19 mouse cellular contexts compared by ENCODE assay signal in genomic region chr1:151296621-151297020, GRCm38 (mm10). TPM values are rescaled to one million over a fixed set of nuclear protein-coding genes. Genes with fewer than 3 reads are reported as not detected.
A peak's percentile ranks its signal among the peaks of the same experiment; 100 is the strongest.
DNase-seq lines count a peak whose midpoint lies in the region; ATAC-seq and TF ChIP-seq lines count a peak whose summit lies in the region.
"Had no signal": no experiment of that assay in that cellular context is flagged by ENCODE, and none has a peak within 500 bp of the region (broad histone marks: within the 10 kb centered on the region; RNA-seq: fewer than 3 reads in every experiment).

No protein-coding gene starts in this region.

- peak; percentile 66 for ATAC-seq in liver, postnatal 0 days
- no peak for ATAC-seq in liver, embryonic 12.5 days
- peak; percentile 77 for ATAC-seq in stomach, embryonic 16.5 days (ENCODE audit: insufficient read depth, low FRiP score)
- ATAC-seq: activated CD4-positive, CD25-positive, alpha-beta regulatory T cell, adult 4 months; forebrain, embryonic 13.5 days; forebrain, postnatal 0 days; Patski had no signal

- no peak for TF ChIP-seq CTCF in liver, postnatal 0 days (IDR thresholded peaks at IDR 0.05; ENCODE audit: low read depth)

- 58% methylated on average over 1 of the region's 1 CpGs for WGBS in liver, postnatal 0 days (ENCODE audit: insufficient replicate concordance)
- whole genome bisulfite sequencing in liver, embryonic 12.5 days (ENCODE audit: insufficient replicate concordance) = 53% methylated on average over 1 of the region's 1 CpGs
- 26% methylated on average over 1 of the region's 1 CpGs for WGBS in large intestine, adult 2 months
- 53% methylated on average over 1 of the region's 1 CpGs for WGBS in stomach, embryonic 16.5 days

- TF ChIP-seq EP300 in liver, postnatal 0 days (IDR thresholded peaks at IDR 0.05; ENCODE audit: low read depth) = peak; percentile 59; the same call in 1 of the 2 replicates

- H3K9ac ChIP-seq in liver, postnatal 0 days (replicated peaks) = no peak overlapping the region
- H3K9ac ChIP-seq in liver, embryonic 12.5 days = no peak overlapping the region
- no peak overlapping the region for H3K9ac ChIP-seq in stomach, embryonic 16.5 days (ENCODE audit: low read length)
- H3K9ac ChIP-seq: forebrain, embryonic 13.5 days; forebrain, postnatal 0 days; heart, embryonic 12.5 days had no signal

- H3K9me3 ChIP-seq in liver, postnatal 0 days (ENCODE audit: low read length) = no peaks in the 10 kb centered on the region
- H3K9me3 ChIP-seq in liver, embryonic 12.5 days (replicated peaks) = no peaks in the 10 kb centered on the region
- H3K9me3 ChIP-seq in stomach, embryonic 16.5 days (replicated peaks; ENCODE audit: control insufficient read depth, low read length) = no peaks in the 10 kb centered on the region
- H3K9me3 ChIP-seq: forebrain, embryonic 13.5 days; heart, embryonic 12.5 days had no signal

- no peak for DNase-seq in liver, postnatal 0 days
- peak; percentile 72 for DNase-seq in large intestine, adult 2 months (ENCODE audit: low read depth, low spot score)
- no peak for DNase-seq in ovary, postnatal 36 days (ENCODE audit: low spot score)
- no peak for DNase-seq in heart, postnatal 36 days
- no peak for DNase-seq in frontal cortex, postnatal 10 days (ENCODE audit: low spot score in 2 of 2)
- DNase-seq: adrenal gland, postnatal 14 days; cerebellum, adult 18-20 months; cerebellum, adult 9-11 months; cerebellum, postnatal 36 days; forebrain, postnatal 0 days; gastrocnemius, adult 2 months; gastrocnemius, postnatal 25 days had no signal

- no peak overlapping the region for H3K27ac ChIP-seq in liver, postnatal 0 days (ENCODE audit: low read depth)
- H3K27ac ChIP-seq in liver, embryonic 12.5 days = no peak overlapping the region
- H3K27ac ChIP-seq in stomach, embryonic 16.5 days (ENCODE audit: low read length) = no peak overlapping the region
- H3K27ac ChIP-seq: forebrain, embryonic 13.5 days; gastrocnemius, adult 2 months had no signal

- intact Hi-C loops in heart, postnatal 36 days (cut with DNase I) = no loop called here

- no peak overlapping the region for H3K4me2 ChIP-seq in liver, postnatal 0 days (ENCODE audit: low read depth, low read length)
- no peak overlapping the region for H3K4me2 ChIP-seq in liver, embryonic 12.5 days
- H3K4me2 ChIP-seq in stomach, embryonic 16.5 days (ENCODE audit: low read depth, low read length) = no peak overlapping the region
- H3K4me2 ChIP-seq: forebrain, embryonic 13.5 days; heart, embryonic 12.5 days had no signal

- H3K36me3 ChIP-seq in liver, postnatal 0 days (replicated peaks; ENCODE audit: insufficient read depth, low read length) = no peaks in the 10 kb centered on the region
- no peaks in the 10 kb centered on the region for H3K36me3 ChIP-seq in liver, embryonic 12.5 days
- no peaks in the 10 kb centered on the region for H3K36me3 ChIP-seq in stomach, embryonic 16.5 days (ENCODE audit: control insufficient read depth, insufficient read depth, low read length)
- H3K36me3 ChIP-seq: heart, embryonic 12.5 days had no signal

- H3K27me3 ChIP-seq in liver, postnatal 0 days (ENCODE audit: insufficient read depth, low read length) = no peaks in the 10 kb centered on the region
- H3K27me3 ChIP-seq in liver, embryonic 12.5 days (replicated peaks) = no peaks in the 10 kb centered on the region
- H3K27me3 ChIP-seq in stomach, embryonic 16.5 days (ENCODE audit: control insufficient read depth, insufficient read depth, low read length) = no peaks in the 10 kb centered on the region
- H3K27me3 ChIP-seq: CH12.LX; forebrain, embryonic 13.5 days; heart, embryonic 12.5 days; Patski had no signal

- H3K4me3 ChIP-seq in liver, postnatal 0 days (ENCODE audit: low read depth, low read length) = no peak overlapping the region
- H3K4me3 ChIP-seq in liver, embryonic 12.5 days = no peak overlapping the region
- H3K4me3 ChIP-seq in stomach, embryonic 16.5 days (replicated peaks; ENCODE audit: low read length) = no peak overlapping the region
- H3K4me3 ChIP-seq: forebrain, embryonic 13.5 days; gastrocnemius, adult 2 months; heart, embryonic 12.5 days had no signal

- no peaks in the 10 kb centered on the region; the same call in 1 of the 2 replicates for H3K4me1 ChIP-seq in liver, postnatal 0 days (ENCODE audit: insufficient read depth)
- H3K4me1 ChIP-seq in liver, embryonic 12.5 days = no peaks in the 10 kb centered on the region
- no peaks in the 10 kb centered on the region for H3K4me1 ChIP-seq in stomach, embryonic 16.5 days (ENCODE audit: control insufficient read depth, insufficient read depth, low read length)
- H3K4me1 ChIP-seq: forebrain, embryonic 13.5 days had no signal

RNA-seq across cellular contexts. Expression of gene Ivns1abp, which starts 47.7 kb away (rescaled TPM):
- 58.5 and 68.2 TPM in 2 replicates for polyA plus RNA-seq in liver, postnatal 0 days (2015; fragmentation: Nextera tagmentation; extraction: Ambion mirVana)
- 140 and 141 TPM in 2 replicates for polyA plus RNA-seq in liver, embryonic 12.5 days (2016; fragmentation: Nextera tagmentation; extraction: Ambion mirVana)
- 66.2 and 106 TPM in 2 replicates for polyA plus RNA-seq in large intestine, adult 2 months (2012; rRNA removed)
- polyA plus RNA-seq in stomach, embryonic 16.5 days (2015; fragmentation: Nextera tagmentation; extraction: Ambion mirVana) = 215 and 222 TPM in 2 replicates
- 100 to 1,000 TPM; 774 to 837 TPM for total RNA-seq in heart, postnatal 36 days (2021)
